Mouse (Mus musculus): Measurements from ENCODE around the gene Arntl2.
A peak's percentile ranks its signal among the peaks of the same experiment; 100 is the strongest.
"Not testable (repeated sequence)": the region's sequence is repeated elsewhere in the genome, so short reads cannot be mapped to it uniquely, and the experiment has no call there.

Arntl2 gene

GRCm38 (mm10) chr6:146795924-146796545 is at the start of gene Arntl2:
Arntl2 (plus strand) TSS chr6:146796055.
- peak; percentile 34 for DNase-seq (ENCODE audit: low read depth, low spot score)

DNA sequence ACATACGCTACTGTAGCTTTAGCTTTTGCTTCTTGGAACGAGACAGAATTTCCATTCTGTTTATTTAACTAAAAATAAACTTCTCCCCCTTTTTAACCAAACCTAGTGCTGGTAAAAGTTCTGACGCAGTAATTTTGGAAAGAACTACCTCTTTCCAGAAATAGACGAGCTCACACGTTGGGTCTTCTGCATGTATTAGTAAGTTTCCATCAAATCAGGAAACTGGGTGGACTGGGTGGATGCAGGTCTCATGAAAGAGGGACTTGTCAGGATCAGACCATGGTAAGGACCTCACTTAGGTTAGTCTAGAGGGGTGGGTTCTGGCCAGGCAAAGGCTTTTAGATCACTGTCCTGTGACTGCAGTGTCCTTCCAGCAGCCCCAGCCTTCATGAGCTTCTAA is 49.3 kb upstream of the Arntl2 start:
- no peak for DNase-seq (ENCODE audit: low read depth, low spot score)

GRCm38 (mm10) chr6:146747057-146747456 is 48.8 kb upstream of the Arntl2 start:
- DNase-seq (ENCODE audit: low read depth, low spot score): no peak

- DNase-seq (ENCODE audit: low read depth, low spot score): no peak
These were observed 47.6 kb upstream of the Arntl2 start for GRCm38 (mm10) chr6:146748271-146748670.

- no peak for DNase-seq (ENCODE audit: low read depth, low spot score)
These were observed 44.2 kb upstream of the Arntl2 start for GRCm38 (mm10) chr6:146751671-146752070.

DNA sequence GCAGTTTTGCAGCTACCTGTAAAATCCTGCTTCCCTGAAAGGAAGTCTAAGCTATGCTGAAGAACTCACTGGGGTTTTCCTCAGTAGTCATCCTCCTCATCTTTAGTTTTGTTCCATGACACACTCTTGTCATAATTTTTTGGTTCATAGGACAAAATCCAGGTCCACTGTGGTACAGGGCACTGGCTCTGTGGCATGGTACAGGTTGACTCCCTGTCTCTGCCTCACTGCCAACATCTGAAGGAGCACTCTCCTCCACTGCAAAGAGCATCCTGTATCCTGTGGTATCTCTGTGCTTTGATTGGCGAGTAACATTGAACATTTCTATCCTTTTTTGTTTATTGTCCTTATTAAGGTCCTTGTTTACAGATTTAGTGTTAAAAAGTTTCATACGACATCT is 43.7 kb upstream of the Arntl2 start:
- DNase-seq (ENCODE audit: low read depth, low spot score): no peak

GRCm38 (mm10) chr6:146752612-146753011 is 43.2 kb upstream of the Arntl2 start:
- DNase-seq (ENCODE audit: low read depth, low spot score): no peak

GRCm38 (mm10) chr6:146753560-146754160 is 42.2 kb upstream of the Arntl2 start:
- DNase-seq (ENCODE audit: low read depth, low spot score): no peak

GRCm38 (mm10) chr6:146755136-146755535 is 40.7 kb upstream of the Arntl2 start:
- no peak for DNase-seq (ENCODE audit: low read depth, low spot score)

DNA sequence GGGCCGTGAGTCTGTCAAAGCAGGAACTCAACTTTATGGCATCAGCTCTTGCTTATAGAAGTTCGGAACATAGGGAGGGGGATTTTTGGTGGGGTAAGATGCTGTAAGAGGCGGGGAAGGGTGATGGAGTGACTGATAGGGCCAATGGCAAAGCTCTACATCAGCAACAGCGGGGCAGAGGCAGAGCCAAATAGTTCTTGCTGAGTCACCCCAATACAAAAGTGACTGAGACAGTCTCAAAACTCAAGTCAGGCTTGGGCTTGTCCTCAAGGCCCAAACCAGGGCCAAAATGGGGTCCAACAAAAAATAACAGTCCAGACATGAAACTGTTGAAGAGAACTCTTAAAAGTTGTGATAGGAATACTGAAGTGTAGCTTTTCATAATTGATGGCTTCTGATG is 40.2 kb upstream of the Arntl2 start:
- no peak for DNase-seq (ENCODE audit: low read depth, low spot score)

DNA sequence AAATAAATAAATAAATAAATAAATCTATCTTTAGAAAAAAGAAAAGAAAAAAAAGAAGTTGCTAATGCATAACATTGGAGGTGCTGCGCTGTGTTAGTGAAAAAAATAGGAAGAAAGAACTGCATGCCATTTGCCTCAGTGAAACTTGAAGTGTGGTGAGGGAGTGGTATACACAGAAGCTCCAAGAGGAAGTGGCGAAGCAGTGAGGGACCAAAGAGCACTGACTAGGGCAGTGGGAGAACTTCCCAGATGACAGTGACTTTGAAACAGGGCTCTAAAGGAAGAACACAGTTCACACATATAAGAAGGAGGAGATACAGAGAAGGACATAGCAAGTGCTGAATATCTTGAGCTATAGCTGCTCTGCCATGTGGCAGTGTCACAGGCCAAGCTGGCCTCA is 36.8 kb upstream of the Arntl2 start:
- DNase-seq (ENCODE audit: low read depth, low spot score): no peak

DNA sequence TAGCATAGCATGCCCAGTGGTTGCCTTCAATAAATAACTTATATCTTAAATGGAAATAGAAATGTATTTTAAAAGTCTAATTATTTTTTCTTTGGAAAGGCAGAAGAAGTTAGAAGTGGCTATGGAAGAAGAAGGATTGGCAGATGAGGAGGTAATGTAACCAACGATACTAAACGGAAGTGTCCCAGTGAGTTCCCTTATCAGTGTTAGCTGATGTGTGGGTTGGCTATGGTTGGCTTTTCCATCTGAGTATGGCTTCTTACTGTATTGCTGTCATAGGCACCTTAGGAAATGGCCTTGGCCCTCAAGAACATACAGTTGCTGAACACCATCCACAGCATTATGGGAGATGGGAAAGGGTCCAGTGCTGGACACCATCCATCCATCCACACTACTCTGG is 35.8 kb upstream of the Arntl2 start:
- no peak for DNase-seq (ENCODE audit: low read depth, low spot score)

DNA sequence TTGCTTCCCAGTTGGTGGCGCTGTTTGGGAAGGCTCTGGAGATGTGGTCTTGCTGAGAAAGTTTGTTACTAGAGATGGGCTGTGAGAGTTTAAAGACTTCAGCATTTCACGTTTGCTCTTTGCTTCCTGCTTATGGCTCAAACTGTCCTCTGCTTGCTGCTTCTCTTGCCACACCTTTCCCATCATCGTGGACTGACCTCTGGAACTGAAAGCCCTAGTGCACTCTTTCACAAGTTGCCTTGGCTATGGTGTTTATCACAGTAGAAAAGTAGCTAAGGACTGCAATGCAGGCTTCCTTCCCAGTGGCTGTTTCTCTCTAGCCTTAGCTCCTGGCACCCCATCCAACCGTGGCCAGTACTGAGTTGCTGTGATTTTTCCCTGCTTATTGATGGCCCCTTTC is 35.1 kb upstream of the Arntl2 start:
- DNase-seq (ENCODE audit: low read depth, low spot score): no peak

DNA sequence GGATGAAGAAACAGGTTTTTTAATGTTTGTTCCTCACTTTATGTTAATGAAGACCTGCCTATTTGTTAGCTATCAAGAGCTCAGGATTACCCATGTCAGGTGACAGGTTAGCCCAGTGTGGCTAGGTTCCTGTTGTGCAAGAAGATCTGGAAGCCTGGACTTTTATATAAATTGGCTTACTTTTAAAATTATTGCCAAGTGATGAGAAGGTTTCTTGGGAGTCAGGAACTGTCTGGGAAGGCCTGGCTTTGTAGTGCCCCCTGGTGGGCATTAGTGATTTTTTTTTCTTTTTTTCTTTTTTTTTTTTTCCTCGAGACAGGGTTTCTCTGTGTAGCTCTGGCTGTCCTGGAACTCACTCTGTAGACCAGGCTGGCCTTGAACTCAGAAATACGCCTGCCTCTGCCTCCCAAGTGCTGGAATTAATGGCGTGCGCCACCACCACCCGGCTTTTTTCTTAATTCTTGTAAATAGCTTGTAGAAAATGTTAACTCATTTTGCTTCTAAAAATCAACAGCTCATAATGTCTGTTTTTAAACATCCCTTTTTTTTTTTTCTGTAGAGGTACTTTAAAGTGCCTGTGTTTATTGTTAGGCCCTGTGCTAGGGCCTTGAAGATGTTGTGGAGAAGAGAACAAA is 33.5 kb upstream of the Arntl2 start:
- DNase-seq (ENCODE audit: low read depth, low spot score): no peak

DNA sequence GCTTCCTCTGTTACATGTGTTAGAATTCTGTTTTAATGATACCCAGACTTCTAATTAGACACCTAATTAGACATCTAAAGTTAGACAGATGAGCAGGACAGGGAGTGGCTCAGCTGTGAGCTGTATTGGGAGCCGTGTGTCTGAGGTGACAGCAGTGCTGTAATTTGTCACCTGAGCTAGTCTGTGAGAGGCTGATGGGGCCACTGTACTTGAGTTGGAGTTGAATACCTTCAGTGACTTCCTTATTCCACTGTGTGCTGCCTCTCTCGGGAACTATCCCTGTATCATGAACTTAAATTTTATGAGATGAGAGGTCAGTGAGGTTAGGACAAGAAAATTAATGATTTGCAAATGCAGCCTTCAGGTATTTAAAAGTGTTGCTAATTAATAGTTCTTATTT is 31.3 kb upstream of the Arntl2 start:
- no peak for DNase-seq (ENCODE audit: low read depth, low spot score)

DNA sequence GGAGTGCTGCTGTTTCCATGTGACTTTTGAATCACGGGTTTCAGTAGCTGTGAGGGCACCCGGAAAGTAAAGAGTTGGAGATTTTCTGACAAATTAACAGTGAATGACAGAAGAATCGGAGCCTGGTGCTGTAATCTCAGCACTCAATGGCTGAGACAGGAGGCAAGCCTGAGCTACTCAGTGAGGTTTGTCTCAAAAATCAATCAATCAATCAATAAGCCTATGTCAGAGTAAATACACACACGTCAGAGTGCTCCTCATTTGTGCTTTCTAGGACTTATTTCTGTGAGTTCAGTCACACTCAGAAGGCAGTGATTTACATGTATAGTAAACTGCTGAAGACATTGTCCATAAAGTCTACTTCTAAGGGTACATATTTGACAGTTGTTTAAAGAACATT is 30.6 kb upstream of the Arntl2 start:
- DNase-seq (ENCODE audit: low read depth, low spot score): no peak

- no peak for DNase-seq (ENCODE audit: low read depth, low spot score)
These were observed 26.9 kb upstream of the Arntl2 start for GRCm38 (mm10) chr6:146768813-146769404.

GRCm38 (mm10) chr6:146770005-146770745 is 25.7 kb upstream of the Arntl2 start:
- no peak for DNase-seq (ENCODE audit: low read depth, low spot score)

DNA sequence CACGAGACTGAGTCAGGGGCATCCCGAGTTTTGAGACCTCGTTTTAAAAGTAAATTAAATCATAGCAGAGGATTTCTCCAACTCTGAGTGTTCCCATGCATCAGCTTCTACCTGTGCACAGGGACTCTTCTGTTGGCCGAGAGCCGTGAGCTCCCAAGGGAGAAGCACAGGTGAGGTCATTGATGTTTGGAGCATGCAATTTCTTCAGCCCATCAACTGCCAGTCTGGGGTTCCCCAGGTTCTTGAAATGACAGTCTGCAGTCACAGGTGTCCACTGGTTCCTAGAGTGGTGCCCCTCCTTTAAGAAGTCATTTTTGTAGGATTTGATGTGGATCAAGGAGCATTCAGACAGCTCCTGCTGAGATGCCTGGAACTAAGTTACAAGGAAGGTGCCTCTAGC is 25.0 kb upstream of the Arntl2 start:
- no peak for DNase-seq (ENCODE audit: low read depth, low spot score)

GRCm38 (mm10) chr6:146775864-146776263 is 20.0 kb upstream of the Arntl2 start:
- DNase-seq (ENCODE audit: low read depth, low spot score): not testable (repeated sequence)

GRCm38 (mm10) chr6:146776610-146777389 is 19.1 kb upstream of the Arntl2 start:
- no peak for DNase-seq (ENCODE audit: low read depth, low spot score)

Data from WW6 (cell line).